10 mouse cellular contexts compared by ENCODE assay signal in genomic region chr10:75173712-75174111, GRCm38 (mm10). TPM values are rescaled to one million over a fixed set of nuclear protein-coding genes. Genes with fewer than 3 reads are reported as not detected.
DNase-seq lines count a peak whose midpoint lies in the region; ATAC-seq and TF ChIP-seq lines count a peak whose summit lies in the region.
"Had no signal": no experiment of that assay in that cellular context is flagged by ENCODE, and none has a peak within 500 bp of the region (broad histone marks: within the 10 kb centered on the region; RNA-seq: fewer than 3 reads in every experiment).

No protein-coding gene starts in this region.

- 90% methylated on average over 12 of the region's 12 CpGs for WGBS in forebrain, embryonic 10.5 days
- 87% methylated on average over 12 of the region's 12 CpGs for WGBS in forebrain, embryonic 12.5 days
- WGBS in liver, embryonic 13.5 days (ENCODE audit: insufficient replicate concordance), result 75% methylated on average over 12 of the region's 12 CpGs
- WGBS in liver, embryonic 11.5 days, result 75% methylated on average over 12 of the region's 12 CpGs
- 65% methylated on average over 12 of the region's 12 CpGs for WGBS in intestine, postnatal 0 days
- 66% methylated on average over 12 of the region's 12 CpGs for WGBS in stomach, embryonic 16.5 days

- no peak overlapping the region for H3K4me3 ChIP-seq in forebrain, embryonic 10.5 days
- no peak overlapping the region for H3K4me3 ChIP-seq in forebrain, embryonic 12.5 days (replicated peaks)
- no peak overlapping the region for H3K4me3 ChIP-seq in liver, embryonic 13.5 days (replicated peaks)
- no peak overlapping the region for H3K4me3 ChIP-seq in liver, embryonic 11.5 days (ENCODE audit: low read depth, low read length)
- H3K4me3 ChIP-seq in intestine, postnatal 0 days (ENCODE audit: low read depth, low read length), result no peak overlapping the region
- no peak overlapping the region for H3K4me3 ChIP-seq in stomach, embryonic 16.5 days (replicated peaks; ENCODE audit: low read length)
- H3K4me3 ChIP-seq: erythroblast, embryonic 14.5 days had no signal

- no peaks in the 10 kb centered on the region for H3K27me3 ChIP-seq in forebrain, embryonic 10.5 days (ENCODE audit: poor library complexity, severe bottlenecking)
- H3K27me3 ChIP-seq in forebrain, embryonic 12.5 days, result no peaks in the 10 kb centered on the region
- no peaks in the 10 kb centered on the region for H3K27me3 ChIP-seq in liver, embryonic 13.5 days
- no peaks in the 10 kb centered on the region for H3K27me3 ChIP-seq in liver, embryonic 11.5 days (replicated peaks; ENCODE audit: control insufficient read depth, insufficient read depth, low read length)
- H3K27me3 ChIP-seq in intestine, postnatal 0 days (replicated peaks; ENCODE audit: control insufficient read depth, insufficient read depth, low read length), result no peaks in the 10 kb centered on the region
- H3K27me3 ChIP-seq in stomach, embryonic 16.5 days (ENCODE audit: control insufficient read depth, insufficient read depth, low read length), result no peaks in the 10 kb centered on the region

- no peaks in the 10 kb centered on the region for H3K4me1 ChIP-seq in forebrain, embryonic 10.5 days
- no peaks in the 10 kb centered on the region for H3K4me1 ChIP-seq in forebrain, embryonic 12.5 days
- peaks cover 14% of the 10 kb centered on the region for H3K4me1 ChIP-seq in liver, embryonic 13.5 days (replicated peaks)
- peaks cover 7% of the 10 kb centered on the region; the same call in 1 of the 2 replicates for H3K4me1 ChIP-seq in liver, embryonic 11.5 days (replicated peaks; ENCODE audit: control insufficient read depth, insufficient read depth, low read length)
- no peaks in the 10 kb centered on the region for H3K4me1 ChIP-seq in intestine, postnatal 0 days (replicated peaks; ENCODE audit: control insufficient read depth, insufficient read depth, low read length)
- H3K4me1 ChIP-seq in stomach, embryonic 16.5 days (ENCODE audit: control insufficient read depth, insufficient read depth, low read length), result 0 out of 2 replicates have a peak, but pooled peaks cover 3% of the 10 kb centered on the region

- peaks cover 90% of the 10 kb centered on the region for H3K36me3 ChIP-seq in forebrain, embryonic 10.5 days (replicated peaks)
- peaks cover 81% of the 10 kb centered on the region for H3K36me3 ChIP-seq in forebrain, embryonic 12.5 days (replicated peaks)
- H3K36me3 ChIP-seq in liver, embryonic 13.5 days, result peaks cover 24% of the 10 kb centered on the region
- H3K36me3 ChIP-seq in liver, embryonic 11.5 days (ENCODE audit: control insufficient read depth, insufficient read depth, low read length), result peaks cover 19% of the 10 kb centered on the region; the same call in 1 of the 2 replicates
- H3K36me3 ChIP-seq in intestine, postnatal 0 days (ENCODE audit: control insufficient read depth, insufficient read depth), result peaks cover 64% of the 10 kb centered on the region
- peaks cover 16% of the 10 kb centered on the region for H3K36me3 ChIP-seq in stomach, embryonic 16.5 days (ENCODE audit: control insufficient read depth, insufficient read depth, low read length)

- H3K4me2 ChIP-seq in forebrain, embryonic 12.5 days, result no peak overlapping the region
- H3K4me2 ChIP-seq in liver, embryonic 13.5 days, result no peak overlapping the region
- no peak overlapping the region for H3K4me2 ChIP-seq in liver, embryonic 11.5 days
- H3K4me2 ChIP-seq in intestine, postnatal 0 days (replicated peaks; ENCODE audit: low read depth), result peak overlapping the region; percentile 13; the same call in 1 of the 2 replicates
- H3K4me2 ChIP-seq in stomach, embryonic 16.5 days (ENCODE audit: low read depth, low read length), result no peak overlapping the region

- no peaks in the 10 kb centered on the region; the same call in 1 of the 2 replicates for H3K9me3 ChIP-seq in forebrain, embryonic 10.5 days
- no peaks in the 10 kb centered on the region for H3K9me3 ChIP-seq in forebrain, embryonic 12.5 days
- H3K9me3 ChIP-seq in liver, embryonic 13.5 days (replicated peaks), result no peaks in the 10 kb centered on the region
- no peaks in the 10 kb centered on the region; the same call in 1 of the 2 replicates for H3K9me3 ChIP-seq in liver, embryonic 11.5 days (ENCODE audit: control insufficient read depth, low read length)
- no peaks in the 10 kb centered on the region for H3K9me3 ChIP-seq in intestine, postnatal 0 days (ENCODE audit: control insufficient read depth)
- H3K9me3 ChIP-seq in stomach, embryonic 16.5 days (replicated peaks; ENCODE audit: control insufficient read depth, low read length), result no peaks in the 10 kb centered on the region

- no peak for ATAC-seq in forebrain, embryonic 12.5 days (ENCODE audit: low FRiP score)
- ATAC-seq in liver, embryonic 13.5 days (ENCODE audit: low read depth), result 0 out of 2 replicates have a peak, but pooled peaks have one; percentile 22
- no peak for ATAC-seq in liver, embryonic 11.5 days (replicated peaks; ENCODE audit: low FRiP score)
- ATAC-seq in intestine, postnatal 0 days, result no peak
- ATAC-seq in stomach, embryonic 16.5 days (ENCODE audit: insufficient read depth, low FRiP score), result no peak

- DNase-seq in forebrain, embryonic 10.5 days (ENCODE audit: extremely low spot score, low spot score), result no peak
- no peak for DNase-seq in liver, embryonic 13.5 days
- DNase-seq in liver, embryonic 11.5 days (ENCODE audit: low spot score), result no peak
- no peak for DNase-seq in adrenal gland, adult 18-20 months (ENCODE audit: low spot score in 2 of 2)
- DNase-seq in urinary bladder, adult 18-20 months (ENCODE audit: low spot score in 2 of 2), result no peak
- DNase-seq: cerebellum, postnatal 36 days had no signal

- TF ChIP-seq CTCF in intestine, postnatal 0 days (IDR thresholded peaks at IDR 0.05; ENCODE audit: low read depth), result no peak

- H3K9ac ChIP-seq in forebrain, embryonic 12.5 days, result no peak overlapping the region
- no peak overlapping the region for H3K9ac ChIP-seq in liver, embryonic 13.5 days
- H3K9ac ChIP-seq in liver, embryonic 11.5 days (ENCODE audit: low read depth, low read length), result no peak overlapping the region; the same call in 1 of the 2 replicates
- H3K9ac ChIP-seq in intestine, postnatal 0 days (ENCODE audit: low read depth, low read length), result no peak overlapping the region
- H3K9ac ChIP-seq in stomach, embryonic 16.5 days (ENCODE audit: low read length), result peak overlapping the region; percentile 37; the same call in 1 of the 2 replicates

- H3K27ac ChIP-seq in forebrain, embryonic 10.5 days, result 0 out of 2 replicates have a peak overlapping the region, but pooled peaks have one; percentile 5
- H3K27ac ChIP-seq in forebrain, embryonic 12.5 days, result no peak overlapping the region
- H3K27ac ChIP-seq in liver, embryonic 13.5 days, result no peak overlapping the region
- no peak overlapping the region for H3K27ac ChIP-seq in liver, embryonic 11.5 days (ENCODE audit: low read depth, low read length)
- H3K27ac ChIP-seq in intestine, postnatal 0 days (ENCODE audit: low read depth, low read length), result peak overlapping the region; percentile 42; the same call in 1 of the 2 replicates
- H3K27ac ChIP-seq in stomach, embryonic 16.5 days (ENCODE audit: low read length), result peak overlapping the region; percentile 47; the same call in 1 of the 2 replicates

RNA-seq across cellular contexts. Expression of gene Specc1l, which starts 38.2 kb away (rescaled TPM):
- 34.2 and 36.5 TPM in 2 replicates for polyA plus RNA-seq in forebrain, embryonic 10.5 days (2016; fragmentation: Nextera tagmentation; extraction: Ambion mirVana)
- polyA plus RNA-seq in forebrain, embryonic 12.5 days (2016; fragmentation: Nextera tagmentation; extraction: Ambion mirVana), result 50.5 and 52.2 TPM in 2 replicates
- 5.6 and 7.5 TPM in 2 replicates for polyA plus RNA-seq in liver, embryonic 13.5 days (2015; fragmentation: Nextera tagmentation; extraction: Ambion mirVana)
- 13.3 and 14.3 TPM in 2 replicates for polyA plus RNA-seq in liver, embryonic 11.5 days (2014; fragmentation: Nextera tagmentation; extraction: Ambion mirVana)
- 13.0 and 14.2 TPM in 2 replicates for polyA plus RNA-seq in intestine, postnatal 0 days (2015; fragmentation: Nextera tagmentation; extraction: Ambion mirVana)
- 27.6 and 29.5 TPM in 2 replicates for polyA plus RNA-seq in stomach, embryonic 16.5 days (2015; fragmentation: Nextera tagmentation; extraction: Ambion mirVana)
- total RNA-seq in adrenal gland, adult 18-20 months (2021), result 10 to 100 TPM; 51.8 to 56.0 TPM

Comparison
In these comparisons a context has a peak if more than half of its experiments do, and no peak if none do; other contexts are left out.
1. H3K27ac ChIP-seq: peak in forebrain, embryonic 10.5 days (single experiment), intestine, postnatal 0 days (single experiment) and stomach, embryonic 16.5 days (single experiment); none in forebrain, embryonic 12.5 days (single experiment), liver, embryonic 13.5 days (single experiment) and liver, embryonic 11.5 days (single experiment).